Mouse (Mus musculus) adrenal gland, postnatal 4 days (tissue): ENCODE results near the gene Slc52a3. TPM values are rescaled to one million over a fixed set of nuclear protein-coding genes. Genes with fewer than 3 reads are reported as not detected.
"Not testable (repeated sequence)": the region's sequence is repeated elsewhere in the genome, so short reads cannot be mapped to it uniquely, and the experiment has no call there.

Experiments used
- DNase-seq, 2 experiments: peaks; one replicate each; pipeline ENCODE4 v3.0.0; 2021 to 2022; ENCODE audit warnings: low spot score in 2 of 2, mixed read lengths in 2 of 2
- total RNA-seq, 2 experiments: library from RNA; stranded (reverse); gene quantifications; 2 replicates each; pipeline ENCODE4 v1.2.3; 2021

Slc52a3 gene
- total RNA-seq, 2 experiments from 2014 or later = 2.4 to 6.2 TPM

DNA sequence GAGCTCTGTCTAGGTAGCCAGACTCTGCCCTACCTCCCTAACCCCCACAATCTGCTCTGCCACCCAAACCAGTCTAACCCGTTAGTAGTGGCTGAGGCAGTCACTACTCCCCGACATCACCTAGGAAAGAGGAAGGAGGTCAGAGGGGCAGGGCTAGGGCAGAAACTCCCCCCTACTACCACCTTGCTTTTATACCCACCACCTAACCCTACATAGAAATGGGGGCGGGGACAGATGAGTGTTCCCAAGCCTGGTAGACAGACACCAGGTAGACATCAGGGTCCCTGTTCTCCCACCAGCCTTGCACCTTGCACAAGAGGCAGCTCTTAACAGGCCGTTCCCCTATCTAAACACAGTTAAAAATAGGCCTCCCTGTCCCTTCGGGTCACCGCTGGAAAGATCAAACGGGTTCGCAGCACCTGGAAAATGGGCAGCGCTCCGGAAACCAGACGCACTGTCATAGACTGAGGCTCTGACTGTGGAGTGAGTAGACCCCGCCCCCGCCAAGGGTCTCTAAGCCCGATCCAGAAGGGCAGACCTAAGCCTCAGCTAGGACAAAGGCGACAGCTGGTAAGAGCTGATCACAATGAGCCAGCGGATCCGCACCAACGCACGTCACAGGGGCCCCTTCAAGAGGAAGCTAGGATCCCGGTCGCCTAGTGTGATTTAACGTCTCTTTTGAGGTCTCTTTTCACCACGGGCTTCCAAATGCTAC is 23.3 kb upstream of the Slc52a3 start:
- DNase-seq = no peak

DNA sequence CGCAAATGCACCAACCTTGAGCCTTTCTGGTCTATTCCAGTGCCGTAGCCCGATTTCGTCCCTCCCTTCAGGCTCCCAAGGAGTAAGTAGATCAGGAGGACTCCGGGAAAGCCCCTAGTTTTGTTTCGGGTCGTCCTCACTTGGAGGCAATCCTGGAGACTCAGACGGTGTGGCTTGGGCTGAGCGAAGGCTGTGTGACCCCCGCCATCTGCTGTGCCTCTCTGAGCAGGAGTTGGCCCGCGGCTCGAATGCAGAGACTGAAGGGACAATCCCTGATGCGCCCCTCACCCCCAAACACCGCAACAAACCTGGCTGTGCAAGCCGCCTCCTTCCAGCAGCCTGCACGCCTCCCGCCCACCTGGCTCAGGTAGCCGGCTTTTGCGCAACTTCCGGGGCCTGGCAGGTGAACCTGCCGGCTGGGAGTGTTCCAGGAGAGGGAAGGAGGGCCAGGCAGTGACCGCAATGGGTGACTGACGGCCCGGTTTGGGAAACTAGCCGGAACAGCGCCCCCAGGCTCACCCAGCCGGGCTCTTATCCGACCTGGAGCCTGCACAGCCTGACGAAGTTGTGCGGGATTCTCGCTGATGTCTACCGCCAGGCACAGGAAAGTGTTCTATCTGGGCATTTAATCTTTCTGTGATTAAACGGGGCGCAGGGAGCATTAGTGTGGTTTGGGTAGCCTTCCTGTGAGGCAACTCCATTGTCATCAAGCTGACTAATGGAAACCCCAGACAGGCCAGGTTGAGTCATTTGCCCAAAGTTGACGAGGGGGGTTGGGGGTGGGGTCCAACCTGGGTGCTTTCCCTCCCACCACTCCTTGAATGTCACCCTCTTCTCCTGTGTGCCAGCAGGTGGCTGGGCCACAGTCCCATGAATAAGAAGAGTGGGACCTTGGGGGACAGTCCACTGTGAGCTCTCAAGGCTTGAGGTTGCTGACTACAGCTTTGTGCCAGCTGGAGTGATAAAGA is 22.4 kb upstream of the Slc52a3 start:
- no peak for DNase-seq

DNA sequence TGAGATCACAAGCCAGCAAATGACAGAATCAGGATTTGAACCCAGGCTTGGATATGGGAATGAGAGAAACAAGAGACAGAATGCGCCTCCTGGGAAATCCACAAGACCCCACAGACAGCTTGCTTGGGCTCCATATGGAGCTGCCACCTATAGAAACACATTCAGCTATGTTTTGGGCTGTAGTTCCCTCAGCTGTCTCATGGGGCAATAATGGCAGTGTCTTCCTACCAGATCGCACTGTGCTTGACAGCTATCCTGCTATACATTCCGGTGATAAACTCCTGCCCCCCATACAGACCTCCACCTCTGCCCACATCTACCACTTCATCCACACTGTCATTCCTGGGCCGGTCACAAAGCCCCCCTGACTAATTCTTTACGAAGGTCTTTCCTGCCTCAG is 21.0 kb upstream of the Slc52a3 start:
- DNase-seq = no peak

DNA sequence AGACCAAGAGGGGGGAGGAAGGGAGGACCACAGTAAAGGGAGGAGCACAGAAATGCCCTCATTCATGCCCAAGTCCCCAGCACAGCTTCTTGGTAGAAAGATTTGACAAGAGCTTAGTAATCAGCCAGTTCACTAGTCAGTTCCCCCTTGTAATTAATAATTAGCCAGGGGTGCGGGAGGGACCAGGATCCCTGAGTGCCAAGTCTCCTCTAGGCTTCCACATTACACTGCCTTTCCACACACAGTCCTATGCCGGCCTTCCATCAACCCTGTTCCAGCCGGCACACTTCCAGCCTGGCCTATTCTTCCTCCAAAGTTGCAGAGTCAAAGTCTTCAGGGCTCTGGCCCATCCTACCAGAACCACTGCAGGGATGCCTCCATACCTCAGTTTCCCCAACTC is 20.2 kb upstream of the Slc52a3 start:
- DNase-seq = no peak

DNA sequence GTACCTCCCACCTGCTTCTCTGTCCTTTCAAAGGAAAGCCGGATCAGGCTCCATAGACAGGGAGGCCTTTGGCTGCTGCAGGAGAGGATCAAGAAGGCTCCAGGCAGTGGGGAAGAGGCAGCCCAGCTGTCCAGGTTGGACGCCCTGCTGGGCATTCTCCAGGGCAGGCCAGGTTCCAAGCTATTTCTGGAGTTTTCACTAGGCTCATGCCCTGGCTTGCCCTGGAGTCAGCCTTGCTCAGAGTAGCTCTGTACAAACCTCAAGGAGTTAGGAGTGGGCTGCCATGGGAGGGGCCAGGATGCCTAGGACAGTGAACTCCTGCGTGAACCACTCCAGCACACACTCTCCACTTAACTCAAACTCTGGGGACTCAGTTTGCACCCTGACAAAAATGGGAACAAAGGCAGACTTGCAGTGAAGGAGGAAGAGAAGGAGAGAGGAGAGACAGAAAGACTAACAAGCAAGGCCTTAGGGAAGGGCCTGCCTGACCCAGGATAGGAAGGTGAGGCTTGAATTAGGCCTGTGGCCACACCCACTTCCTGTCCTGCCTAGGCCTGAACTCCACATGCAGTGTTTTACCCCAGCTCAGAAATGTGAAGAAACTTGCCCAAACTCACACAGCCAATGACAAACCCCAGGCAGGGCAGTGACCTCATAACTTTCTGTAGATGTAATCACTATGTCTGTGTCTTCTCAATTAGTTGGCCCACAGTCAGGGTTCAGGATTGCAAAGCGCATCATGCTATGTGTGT is 18.4 kb upstream of the Slc52a3 start:
- no peak for DNase-seq

DNA sequence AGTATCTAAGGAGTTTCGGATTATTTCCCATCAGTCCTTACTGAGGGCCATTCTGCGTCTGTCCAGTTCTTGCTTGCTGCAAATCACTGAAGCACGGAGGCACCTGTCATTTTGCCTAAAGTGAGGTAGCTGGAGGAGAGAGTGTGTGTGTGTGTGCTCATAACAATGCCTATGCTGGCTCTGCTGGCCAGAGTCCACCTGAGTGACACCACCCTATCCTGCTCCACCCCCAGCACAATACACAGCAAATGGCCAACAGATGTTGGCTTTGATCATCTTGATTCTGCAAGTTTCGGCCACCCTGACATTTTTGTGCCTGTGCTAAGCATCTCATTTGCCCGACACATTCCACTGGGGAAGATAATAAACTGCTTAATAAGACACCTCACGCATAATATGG is 17.8 kb upstream of the Slc52a3 start:
- DNase-seq = no peak

DNA sequence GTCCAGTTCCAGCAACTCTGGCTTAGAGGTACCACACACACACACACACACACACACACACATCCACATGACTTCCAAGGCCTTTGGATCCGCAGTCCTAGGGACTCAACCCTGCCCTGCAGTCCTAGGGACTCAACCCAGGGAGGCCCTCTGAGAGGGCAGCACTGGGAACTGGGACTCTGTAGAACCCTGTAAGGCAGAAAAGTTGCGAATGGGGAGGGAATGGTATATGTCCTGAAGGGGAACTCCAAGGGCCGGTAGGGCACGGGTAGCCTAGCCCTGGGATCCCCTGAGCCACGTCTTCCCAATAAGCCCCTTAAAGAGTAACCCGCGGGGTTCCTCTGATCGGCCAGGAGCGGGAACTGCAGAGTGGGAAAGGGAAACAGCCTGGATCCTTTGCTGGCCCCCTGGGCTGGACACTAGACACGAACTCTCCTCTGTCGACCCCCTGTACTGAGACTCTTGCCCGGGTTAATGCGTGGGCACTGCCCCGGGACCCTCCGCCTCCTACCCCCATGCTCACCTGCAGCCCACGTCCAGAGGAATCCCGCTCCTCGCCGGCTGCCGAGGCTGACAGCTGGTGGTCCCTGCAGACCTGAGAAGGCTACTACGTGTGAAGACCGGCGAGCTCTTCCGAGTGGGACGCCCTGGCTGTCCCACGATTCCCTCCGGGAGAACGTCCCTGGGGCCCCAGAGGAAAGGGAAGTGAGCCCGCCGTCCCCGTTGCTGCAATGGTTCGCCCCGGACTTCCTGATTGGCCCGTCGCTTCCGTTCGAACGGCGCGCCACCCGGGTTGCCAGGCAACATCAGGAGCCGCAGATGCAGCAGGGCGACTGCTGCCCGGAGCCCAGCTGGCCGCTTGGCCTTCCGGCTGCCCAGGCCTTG is 16.6 kb upstream of the Slc52a3 start, which contains the start of gene Fam110a:
TSS of gene Fam110a (minus strand) at position 750 of the 885 bp plus-strand sequence.
- peak; percentile 77 to 89 for DNase-seq

DNA sequence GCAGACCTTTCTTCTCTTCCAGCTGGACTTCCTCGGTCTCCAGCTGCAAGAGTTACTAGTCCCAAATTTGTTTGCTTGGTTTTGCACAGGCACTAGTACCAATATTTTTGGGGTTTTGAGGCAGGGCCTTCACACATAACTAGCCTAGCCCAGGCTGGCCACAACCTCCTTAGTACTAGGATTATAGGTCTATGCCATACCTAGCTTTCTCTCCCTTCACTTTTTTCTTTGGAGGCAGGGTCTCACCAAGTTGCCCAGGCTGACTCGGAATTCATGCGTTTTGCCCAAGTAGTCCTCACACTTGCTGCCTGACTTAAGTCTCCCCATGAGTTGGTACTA is 16.0 kb upstream of the Slc52a3 start:
- no peak for DNase-seq

DNA sequence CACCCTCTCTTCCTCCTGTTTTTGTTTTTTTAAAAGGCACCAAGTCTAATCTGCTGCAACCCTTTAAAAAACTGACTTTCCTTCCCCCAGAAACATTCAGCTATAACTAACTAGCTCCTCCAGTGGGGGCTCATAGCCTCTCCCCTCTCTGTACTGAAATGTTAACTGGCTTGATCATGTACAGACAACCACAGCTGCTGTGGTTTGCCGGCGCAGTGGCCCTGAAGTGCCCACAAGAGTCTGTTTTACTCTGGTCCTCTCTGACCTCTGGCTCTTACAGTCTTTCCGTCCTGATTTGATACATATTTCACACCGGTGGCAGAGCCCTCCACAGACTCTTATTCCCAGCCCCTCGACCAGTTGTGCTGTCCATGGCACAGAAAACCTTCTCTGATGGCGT is 15.0 kb upstream of the Slc52a3 start:
- no peak for DNase-seq

DNA sequence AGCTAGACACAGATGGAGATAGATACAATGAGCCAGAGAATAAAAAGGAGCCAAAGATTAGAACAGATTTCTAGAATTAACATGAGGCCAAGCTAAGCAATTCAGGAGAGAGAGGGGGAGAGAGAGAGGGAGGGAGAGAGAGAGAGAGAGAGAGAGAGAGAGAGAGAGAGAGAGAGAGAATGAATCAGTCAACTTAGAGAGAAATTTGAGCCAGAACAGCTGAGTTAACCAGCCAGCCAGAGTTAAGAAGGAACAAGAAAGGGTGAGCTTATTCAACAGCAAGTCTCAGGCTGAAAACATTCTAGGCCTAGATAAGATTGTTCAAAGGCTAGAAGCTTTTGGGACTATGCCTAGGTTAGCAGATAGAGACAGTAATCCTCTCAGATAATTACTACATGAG is 13.8 kb upstream of the Slc52a3 start:
- no peak for DNase-seq

DNA sequence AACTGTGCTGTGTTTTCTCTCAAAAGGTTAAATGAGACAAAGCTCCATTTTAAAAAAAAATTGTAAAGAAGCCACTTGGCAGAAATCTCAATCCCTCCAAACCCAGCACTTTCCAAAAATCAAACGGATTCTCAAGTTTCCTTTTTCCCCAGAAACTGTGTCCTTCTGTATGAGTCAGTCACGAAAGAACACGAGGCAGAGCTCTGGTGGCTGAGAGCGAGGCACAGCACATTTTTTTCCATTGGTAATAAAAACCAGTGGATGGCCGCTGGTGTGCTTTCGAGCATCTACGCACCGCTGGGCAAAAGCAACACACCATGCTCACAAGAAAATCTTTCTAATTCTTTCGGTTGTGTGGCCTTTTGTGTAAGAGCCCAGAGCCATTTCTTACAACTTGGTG is 12.3 kb upstream of the Slc52a3 start:
- no peak for DNase-seq

DNA sequence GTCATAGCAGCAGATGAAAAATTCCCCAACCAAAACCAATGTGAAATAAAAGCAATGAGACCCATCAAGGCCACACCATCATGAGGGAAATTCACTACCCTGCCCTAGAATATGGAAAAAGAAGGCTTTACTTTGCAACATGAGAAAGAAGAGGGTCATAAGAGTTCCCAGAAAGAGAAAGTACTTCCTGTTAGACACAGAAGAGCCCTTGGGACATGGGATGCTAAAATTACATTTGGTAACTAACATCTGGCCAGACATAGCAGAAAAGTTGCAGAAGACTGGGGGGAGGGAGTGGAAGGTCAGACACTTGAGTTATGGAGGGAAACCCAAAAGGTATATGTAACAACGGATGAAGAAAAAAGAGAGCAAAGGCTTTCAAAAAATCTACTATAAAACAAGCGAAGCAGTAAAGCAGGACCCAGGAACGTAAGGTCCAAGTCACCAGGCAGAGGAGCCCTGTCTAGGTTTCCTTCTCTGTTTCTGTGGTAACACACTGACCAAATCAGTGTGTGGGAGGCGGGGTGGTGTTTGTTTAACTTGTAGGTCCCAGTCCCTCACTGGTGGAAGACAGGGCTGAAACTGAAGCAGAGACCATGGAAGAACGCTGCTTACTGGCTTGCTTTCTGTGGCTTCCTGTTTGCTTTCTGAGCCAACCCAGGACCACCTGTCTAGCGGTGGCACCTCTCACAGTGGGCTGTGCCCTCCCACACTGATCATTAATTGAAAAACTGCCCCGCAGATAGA is 10.7 kb upstream of the Slc52a3 start:
- no peak for DNase-seq

DNA sequence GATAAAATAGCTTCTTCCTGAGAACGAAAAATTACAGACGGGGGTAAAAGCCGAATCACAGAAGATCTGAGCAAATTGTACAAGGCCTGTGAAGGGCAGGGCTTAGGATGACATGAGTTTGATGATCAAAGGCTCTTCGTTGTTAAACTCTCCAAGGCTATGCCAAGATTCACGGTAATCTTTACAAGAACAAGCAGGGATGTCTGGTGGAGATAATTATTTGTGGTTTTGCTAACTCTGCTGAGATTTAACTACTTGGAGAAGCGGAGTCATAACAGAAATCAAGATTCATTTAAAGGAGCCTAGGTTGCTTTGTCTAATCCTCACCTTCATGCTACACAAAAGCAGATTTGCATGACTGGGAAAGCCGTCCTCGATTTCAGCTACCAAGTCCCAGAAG is 9.4 kb upstream of the Slc52a3 start:
- no peak for DNase-seq

DNA sequence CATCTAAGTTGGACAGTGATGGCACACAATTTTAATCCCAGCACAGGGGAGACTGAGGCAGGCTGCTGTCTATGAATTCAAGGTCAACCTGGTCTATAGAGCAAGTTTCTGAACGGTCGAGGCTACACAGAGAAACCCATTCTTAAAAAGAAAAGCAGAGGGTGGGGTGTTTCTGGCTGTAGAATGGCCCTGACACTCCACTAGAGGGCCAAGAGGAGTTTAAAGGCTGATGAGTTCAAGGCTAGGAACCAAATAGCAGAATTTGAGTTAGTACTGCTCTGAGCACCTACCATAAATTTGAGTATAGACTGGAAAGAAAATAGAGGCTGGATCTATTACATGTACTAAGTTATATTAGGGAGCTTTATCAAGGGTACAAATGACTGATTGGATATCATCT is 7.3 kb upstream of the Slc52a3 start:
- no peak for DNase-seq

DNA sequence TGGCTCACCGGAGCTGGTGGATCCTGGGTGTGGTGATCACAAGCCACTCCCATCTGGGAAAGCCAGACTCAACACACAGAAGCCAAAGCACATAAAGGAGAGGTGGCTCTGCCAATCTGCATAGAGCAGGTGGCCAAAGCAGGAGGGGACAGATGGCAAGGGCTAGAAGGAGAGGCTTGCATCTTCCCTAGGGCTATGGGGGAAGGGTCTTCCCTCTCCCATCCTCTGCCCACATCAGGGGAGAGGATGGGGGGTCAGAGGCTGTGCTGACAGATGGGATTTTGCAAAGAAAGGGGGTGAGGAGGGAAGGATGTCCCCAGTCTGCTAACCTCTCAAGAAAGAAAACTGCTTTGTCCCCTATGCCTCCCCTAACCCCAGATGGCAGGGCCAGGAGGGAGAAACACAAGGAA is 5.3 kb upstream of the Slc52a3 start:
- DNase-seq = no peak

DNA sequence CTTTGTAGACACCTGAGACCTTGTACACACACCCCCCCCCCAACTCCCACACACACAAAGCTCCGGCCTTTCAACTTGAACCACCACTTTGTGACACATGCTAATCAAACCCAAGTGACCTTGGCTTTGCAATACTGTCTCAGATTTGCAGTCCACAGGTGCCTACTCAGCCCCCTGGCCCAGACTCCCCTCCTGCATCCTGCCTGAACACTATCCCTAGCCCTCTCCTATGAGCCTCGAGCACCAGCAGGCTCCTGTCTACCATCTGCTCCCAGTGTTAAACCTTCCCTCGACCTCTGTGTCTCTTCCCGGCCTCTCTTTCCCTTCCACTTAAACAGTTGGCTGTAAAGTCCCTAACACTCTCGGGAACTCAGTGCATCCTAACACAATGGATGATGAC is 4.9 kb upstream of the Slc52a3 start:
- DNase-seq = no peak

DNA sequence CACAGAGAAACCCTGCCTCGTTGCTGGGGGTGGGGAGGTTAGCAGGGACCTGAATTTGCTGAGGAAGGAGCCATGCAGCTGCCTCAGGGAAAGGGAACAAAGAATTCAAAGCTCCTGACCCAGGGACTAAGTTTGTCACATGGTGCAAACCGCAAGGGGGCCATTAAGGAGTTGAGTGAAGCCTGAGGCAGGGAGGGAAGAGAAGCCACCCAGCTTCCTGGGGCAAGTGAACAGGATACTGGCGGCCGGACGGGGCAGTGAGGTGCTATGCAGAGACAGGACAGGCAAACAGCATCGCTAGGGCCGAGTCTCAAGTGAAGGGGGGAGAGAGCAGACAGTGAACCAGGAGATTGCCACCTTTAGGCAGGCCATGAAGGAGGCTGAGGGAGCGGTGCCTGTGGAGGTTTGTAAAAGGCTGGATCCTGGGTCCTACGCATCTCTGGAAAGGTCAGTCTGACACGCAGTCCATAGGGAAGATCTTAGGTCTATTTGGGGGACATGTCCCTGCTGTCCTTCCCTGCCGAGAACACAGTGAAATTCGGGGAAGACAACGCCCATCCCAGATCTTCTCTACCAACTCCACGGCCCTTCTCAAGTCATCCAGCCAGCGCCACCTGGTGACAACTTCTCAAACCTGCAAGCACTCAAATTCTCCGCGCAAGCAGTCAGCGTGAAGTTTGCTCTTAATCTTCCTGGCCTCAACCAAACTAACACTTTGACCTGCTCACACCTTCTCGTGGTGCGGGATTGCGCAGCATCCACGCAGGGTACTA is 1.8 kb upstream of the Slc52a3 start:
- DNase-seq = peak; percentile 40 to 52

DNA sequence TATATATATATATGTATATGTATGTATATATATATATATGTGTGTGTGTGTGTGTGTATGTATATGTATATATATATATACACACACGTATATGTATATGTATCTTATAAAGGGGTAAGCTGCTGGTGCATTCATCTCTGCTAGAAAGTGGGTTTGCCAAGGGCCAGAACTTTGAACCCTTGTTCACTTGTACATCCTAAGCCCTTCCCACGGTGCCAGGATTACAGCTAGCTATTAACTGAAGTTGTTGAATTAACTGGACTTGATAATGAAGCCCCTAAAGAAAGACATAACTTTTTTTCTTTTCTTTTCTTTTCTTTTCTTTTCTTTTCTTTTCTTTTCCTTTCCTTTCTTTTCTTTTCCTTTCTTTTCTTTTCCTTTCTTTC is 872 bp downstream of the Slc52a3 start:
- DNase-seq = not testable (repeated sequence)

DNA sequence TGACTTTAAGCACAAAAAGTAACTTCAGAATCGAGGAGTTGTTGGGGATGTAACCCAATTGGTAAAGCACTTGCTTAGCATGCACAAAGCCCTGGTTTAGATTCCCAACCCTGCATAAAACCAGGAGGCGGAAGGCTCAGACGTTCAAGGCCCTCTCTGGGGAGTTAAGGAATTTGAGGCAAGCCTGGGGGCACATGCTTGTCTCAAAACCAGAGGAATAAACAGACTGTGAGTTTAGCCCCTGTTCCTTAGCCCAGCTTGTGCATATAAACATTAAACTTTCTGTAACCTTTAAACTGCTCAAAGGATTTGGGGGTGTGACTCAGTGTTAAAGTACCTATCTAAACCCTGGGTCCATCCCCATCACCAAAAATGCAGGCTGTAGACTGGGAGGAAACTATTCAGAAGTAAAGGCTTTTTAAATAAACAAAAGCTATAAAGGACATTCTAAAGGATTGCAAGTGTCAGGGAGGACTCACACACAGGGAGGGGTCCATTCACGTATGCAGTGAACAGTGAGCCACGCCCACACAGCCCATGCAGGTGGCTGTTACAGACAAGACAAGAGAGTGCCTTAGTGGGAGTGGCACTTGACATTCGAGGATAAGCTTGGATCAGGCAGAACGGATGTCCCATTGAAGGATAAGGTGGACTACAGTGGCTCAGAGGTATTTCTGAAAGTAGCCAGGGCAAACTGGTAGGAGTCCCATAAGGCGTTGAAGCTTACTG is 1.6 kb downstream of the Slc52a3 start:
- DNase-seq = no peak
